Mouse (Mus musculus) brain, adult 2 months (tissue): ENCODE results near the gene Smarcal1.

ENCODE experiments used
- DNase-seq: peaks from one replicate; pipeline ENCODE4 v3.0.0; 2011; ENCODE audit warnings: low read depth, low spot score

The Smarcal1 gene

GRCm38 (mm10) chr1:72582947-72583731 is at the start of gene Smarcal1:
Gene Smarcal1 (plus strand): TSS chr1:72583251.
- peak; percentile 99 for DNase-seq

DNA sequence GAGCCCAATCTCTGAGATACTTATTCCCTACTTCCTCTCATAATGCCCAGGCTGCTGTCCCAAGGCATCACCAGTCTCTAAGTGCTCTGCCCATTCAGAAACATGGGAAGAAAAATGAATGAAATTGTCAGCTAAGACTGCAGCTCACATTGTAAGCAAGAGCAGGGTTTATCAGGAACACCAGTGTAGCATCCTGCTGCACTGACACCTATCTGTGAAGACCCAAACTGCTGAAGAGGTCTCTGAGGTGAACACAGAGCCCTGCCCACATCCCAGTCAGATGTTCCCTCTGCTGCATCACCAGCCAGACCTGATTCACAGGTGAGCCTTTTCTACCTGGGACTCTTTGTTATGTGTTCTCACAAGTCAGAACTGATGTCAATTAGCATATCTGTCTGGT is 49.6 kb upstream of the Smarcal1 start:
- DNase-seq = peak; percentile 55

- DNase-seq = peak; percentile 61
Measured at GRCm38 (mm10) chr1:72535725-72536571, 47.1 kb upstream of the Smarcal1 start.

GRCm38 (mm10) chr1:72536611-72537351 is 46.3 kb upstream of the Smarcal1 start, which contains the start of gene March4:
Gene March4 (minus strand): TSS chr1:72536930.
- DNase-seq = peak; percentile 83

DNA sequence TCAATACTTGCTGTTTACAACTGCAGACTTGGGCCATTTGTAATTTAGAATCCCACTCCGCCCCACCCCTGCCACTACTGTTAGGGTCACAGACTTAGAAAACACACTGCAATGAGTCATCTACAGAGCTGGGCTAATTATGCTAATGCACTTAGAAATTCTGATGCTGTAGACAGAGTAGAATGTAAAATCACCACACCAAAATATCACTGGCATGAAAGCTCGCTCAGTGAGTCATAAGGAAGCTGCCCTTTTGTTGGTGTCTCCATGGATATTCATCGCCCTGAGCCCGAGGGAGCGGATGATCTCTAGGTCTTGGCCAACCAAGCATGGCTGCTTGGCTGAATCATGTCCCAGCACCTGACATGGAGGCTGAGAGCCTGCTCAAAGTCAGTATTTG is 44.8 kb upstream of the Smarcal1 start:
- DNase-seq = peak; percentile 78

DNA sequence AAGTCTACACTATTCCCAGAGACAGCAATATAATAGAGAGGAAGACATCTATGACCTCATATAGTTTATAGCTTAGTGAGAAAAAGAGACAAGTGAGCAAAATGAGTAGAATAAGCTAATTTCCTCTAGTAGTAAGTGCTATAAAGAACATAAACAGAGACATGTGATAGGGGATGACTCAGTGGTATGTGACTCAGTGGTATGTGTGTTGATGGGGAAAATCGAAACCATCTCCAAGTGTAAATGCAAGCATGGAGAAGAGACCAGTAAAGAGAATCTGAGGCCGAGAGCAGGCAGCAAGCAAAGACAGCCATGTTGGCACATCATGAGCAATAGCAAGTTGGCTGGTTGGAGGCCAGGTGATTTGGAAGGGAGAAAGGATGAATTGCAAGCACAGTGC is 32.7 kb upstream of the Smarcal1 start:
- peak; percentile 16 for DNase-seq

- no peak for DNase-seq
Measured at GRCm38 (mm10) chr1:72556471-72556870, 26.6 kb upstream of the Smarcal1 start.

DNA sequence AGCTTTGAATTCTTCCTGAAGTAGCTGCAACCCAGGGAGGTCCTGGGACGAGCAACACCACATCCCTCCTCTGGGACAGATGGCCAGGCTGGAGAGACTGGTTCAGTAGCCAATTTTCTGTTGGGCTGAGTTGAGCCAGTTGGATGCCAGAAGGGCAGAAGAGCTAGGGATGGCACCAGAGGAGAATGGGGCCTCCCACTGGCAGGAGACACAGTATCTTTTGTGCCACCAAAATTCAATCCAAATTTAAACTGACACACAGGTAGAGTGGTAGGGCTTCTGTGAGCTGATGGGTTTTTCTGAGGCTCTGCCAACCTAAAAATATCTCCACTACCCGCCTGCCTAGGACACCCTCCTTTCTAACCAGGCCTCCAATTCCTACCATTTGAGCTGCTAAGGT is 24.4 kb upstream of the Smarcal1 start:
- DNase-seq = peak; percentile 94

GRCm38 (mm10) chr1:72564334-72564962 is 18.6 kb upstream of the Smarcal1 start:
- no peak for DNase-seq

DNA sequence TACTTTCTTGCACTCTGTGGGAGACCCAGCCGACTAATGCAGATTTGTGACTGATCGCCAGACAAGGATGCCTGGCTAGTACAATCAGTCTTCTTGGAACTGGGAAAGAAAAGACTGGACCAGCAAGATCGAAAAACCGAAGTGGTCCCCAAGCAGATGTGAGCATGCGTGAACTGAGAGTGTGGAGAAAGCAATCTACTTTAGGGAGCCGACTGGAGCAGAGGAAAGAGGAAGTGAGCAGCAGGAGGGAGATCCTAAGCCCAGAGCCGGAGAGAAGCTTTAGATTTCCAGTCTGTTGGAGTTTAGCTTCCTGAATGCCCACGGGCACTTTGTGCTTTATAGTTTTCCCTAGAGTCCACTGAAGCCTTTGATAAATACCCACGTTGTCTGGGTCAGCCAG is 16.0 kb upstream of the Smarcal1 start:
- DNase-seq = no peak

GRCm38 (mm10) chr1:72568725-72569124 is 14.3 kb upstream of the Smarcal1 start:
- no peak for DNase-seq

- no peak for DNase-seq
Measured at GRCm38 (mm10) chr1:72574047-72574446, 9.0 kb upstream of the Smarcal1 start.

- DNase-seq = no peak
Measured at GRCm38 (mm10) chr1:72574608-72575007, 8.4 kb upstream of the Smarcal1 start.

- peak; percentile 52 for DNase-seq
Measured at GRCm38 (mm10) chr1:72575121-72575520, 7.9 kb upstream of the Smarcal1 start.

- no peak for DNase-seq
Measured at GRCm38 (mm10) chr1:72577481-72577922, 5.5 kb upstream of the Smarcal1 start.

GRCm38 (mm10) chr1:72578351-72578750 is 4.7 kb upstream of the Smarcal1 start:
- peak; percentile 74 for DNase-seq

- peak; percentile 81 for DNase-seq
Measured at GRCm38 (mm10) chr1:72578806-72579205, 4.2 kb upstream of the Smarcal1 start.

DNA sequence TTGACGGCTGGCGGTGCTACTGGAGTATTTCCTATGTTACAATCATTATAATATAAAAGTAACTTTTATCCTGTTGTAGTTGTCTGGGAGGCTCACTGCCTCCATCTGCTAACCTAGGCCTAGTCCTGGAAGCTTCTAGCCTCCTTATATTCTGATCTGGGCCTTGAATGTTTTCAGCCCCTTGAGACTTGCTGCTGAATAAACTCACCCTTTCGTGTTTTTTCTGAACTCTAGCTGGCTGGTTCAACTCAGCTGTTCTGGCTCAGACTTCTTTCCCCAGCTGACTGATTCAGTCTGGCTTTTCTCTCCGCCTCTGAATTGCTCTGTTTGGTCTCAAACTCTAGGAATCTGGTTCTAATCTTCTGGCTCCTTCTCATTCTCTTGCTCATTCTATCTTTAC is 855 bp downstream of the Smarcal1 start:
- DNase-seq = no peak

DNA sequence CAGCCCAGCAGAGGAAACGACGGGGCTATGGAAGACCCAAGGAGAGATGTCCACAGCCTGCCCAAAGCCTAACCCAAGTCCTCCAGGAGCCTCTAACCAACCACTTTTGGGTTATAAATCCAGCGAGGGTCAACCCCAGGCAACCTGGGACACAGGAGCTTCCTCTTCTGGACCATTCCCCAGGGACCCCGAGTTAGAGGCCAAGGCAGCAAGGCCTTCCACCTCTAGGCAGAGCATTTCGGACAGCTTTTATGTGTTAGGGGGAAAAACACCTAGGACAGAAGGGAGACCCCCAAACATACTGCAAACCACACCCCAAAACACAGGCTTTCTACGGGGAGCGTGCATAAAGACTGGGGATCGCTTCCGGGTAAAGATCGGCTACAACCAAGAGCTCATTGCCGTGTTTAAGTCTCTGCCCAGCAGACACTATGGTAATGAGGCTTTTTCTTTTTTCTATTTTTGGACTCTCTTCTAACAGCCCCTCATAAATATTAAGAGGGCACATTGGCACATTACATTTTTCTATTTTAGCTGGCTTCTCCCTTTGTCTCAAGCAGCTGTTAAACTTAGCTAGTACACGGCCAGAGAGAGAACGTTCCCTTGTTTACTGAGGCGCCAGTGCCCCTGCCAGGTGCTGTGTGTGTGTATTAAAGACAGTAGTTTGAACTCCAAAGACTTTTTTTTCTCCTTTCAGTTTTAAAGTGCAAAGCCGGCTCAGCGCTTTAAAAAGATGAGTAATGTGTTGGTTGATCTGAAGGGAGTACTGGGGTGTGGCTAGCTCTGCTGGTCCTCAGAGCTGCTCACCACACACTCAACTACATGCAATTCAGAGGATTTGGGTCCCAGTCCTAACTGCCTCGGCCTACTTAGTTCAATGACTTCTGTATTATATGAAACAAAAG is 3.2 kb downstream of the Smarcal1 start:
- DNase-seq = no peak

DNA sequence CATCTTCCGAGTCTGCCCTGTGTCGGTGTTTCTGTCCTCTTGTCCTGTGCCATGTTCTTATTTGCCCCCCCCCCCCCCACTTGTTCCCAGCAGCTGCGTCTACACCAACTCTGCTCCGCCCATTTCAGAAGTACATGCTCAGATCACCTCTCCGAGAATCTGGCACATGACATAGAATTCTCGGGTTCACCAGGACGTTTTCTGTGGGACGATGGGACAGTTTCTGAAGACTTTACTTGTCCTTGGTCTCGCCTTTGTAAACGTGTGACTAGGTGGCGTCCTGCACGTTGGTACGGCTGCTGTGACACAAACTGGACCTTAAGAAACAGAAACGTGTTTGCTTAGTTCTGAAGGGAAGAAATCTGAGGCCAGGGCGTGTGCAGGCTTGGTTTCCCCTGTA is 4.5 kb downstream of the Smarcal1 start:
- no peak for DNase-seq
